Mouse (Mus musculus): Measurements from ENCODE around the gene Zc3h12d.
"Not testable (repeated sequence)": the region's sequence is repeated elsewhere in the genome, so short reads cannot be mapped to it uniquely, and the experiment has no call there.

The Zc3h12d gene

GRCm38 (mm10) chr10:7870571-7871315 is 38.5 kb downstream of the Zc3h12d start:
- DNase-seq (ENCODE audit: low read depth, low spot score), result no peak

GRCm38 (mm10) chr10:7871381-7872020 is 39.2 kb downstream of the Zc3h12d start:
- no peak for DNase-seq (ENCODE audit: low read depth, low spot score)

DNA sequence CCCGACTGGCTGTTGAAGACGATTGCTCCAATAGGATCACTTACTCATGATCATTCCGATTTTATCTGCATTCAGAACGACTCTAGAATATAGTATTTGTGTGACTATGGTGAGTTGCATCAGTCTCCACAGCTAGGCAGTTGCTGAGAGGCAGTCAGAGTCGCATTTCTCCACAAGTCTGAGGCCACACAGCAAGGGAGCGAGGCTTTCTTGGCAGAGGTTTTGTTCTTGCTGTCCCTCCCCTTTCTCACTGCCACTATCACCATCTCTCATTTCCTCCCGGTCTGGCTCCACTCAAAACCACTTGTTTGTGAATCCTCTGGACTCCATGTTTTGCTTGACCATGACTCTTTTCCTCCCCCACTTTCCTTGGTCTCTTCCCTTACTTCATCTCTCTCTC is 41.9 kb downstream of the Zc3h12d start:
- no peak for DNase-seq (ENCODE audit: low read depth, low spot score)

DNA sequence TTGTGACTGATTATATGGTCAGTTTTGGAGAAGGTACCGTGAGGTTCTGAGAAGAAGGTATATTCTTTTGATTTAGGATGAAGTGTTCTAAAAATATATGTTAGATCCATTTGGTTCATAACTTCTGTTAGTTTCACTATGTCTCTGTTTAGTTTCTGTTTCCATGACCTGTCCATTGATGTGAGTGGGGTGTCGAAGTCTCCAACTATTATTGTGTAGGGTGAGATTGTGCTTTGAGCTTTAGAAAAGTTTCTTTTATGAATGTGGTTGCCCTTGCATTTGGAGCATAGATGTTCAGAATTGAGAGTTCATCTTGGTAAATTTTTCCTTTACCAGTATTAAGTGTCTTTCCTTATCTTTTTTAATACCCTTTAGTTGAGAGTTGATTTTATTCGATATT is 48.0 kb downstream of the Zc3h12d start:
- not testable (repeated sequence) for DNase-seq (ENCODE audit: low read depth, low spot score)

GRCm38 (mm10) chr10:7881971-7882370 is 49.7 kb downstream of the Zc3h12d start:
- no peak for DNase-seq (ENCODE audit: low read depth, low spot score)

- DNase-seq (ENCODE audit: low read depth, low spot score), result peak; percentile 26
Observed at GRCm38 (mm10) chr10:7883524-7883923, 51.3 kb downstream of the Zc3h12d start.

DNA sequence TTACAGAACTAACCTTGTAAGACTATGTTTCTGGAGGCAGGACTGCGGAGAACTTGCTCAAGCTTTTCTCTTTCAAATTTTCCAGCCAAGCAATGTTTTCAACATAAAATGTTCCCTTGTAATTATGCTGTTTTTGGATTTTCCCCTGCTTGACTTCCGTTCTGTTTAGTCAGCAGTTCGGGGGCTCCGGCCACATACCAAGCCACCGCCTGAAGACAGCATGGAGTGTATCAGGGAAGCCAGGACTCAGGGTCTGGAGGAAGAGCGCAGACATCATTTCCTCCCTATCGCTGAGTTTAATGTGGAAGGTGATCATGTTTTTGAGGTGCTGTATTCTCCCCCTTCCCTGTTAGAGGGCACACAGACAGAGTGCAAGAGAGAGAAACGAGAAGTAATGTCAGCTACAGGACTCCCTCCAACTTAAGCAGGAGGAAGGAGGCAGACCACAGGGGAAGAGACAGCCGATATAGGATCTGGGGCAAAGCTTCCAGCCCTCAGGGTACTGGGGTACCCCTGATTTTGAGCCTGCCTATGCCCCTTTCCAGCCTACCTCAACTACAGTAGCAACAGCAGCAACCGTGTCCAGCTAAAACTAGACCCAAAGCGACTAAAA is 56.1 kb downstream of the Zc3h12d start:
- DNase-seq (ENCODE audit: low read depth, low spot score), result no peak

- no peak for DNase-seq (ENCODE audit: low read depth, low spot score)
Observed at GRCm38 (mm10) chr10:7900719-7901627, 68.7 kb downstream of the Zc3h12d start.

- no peak for DNase-seq (ENCODE audit: low read depth, low spot score)
Observed at GRCm38 (mm10) chr10:7904157-7904556, 71.9 kb downstream of the Zc3h12d start.

DNA sequence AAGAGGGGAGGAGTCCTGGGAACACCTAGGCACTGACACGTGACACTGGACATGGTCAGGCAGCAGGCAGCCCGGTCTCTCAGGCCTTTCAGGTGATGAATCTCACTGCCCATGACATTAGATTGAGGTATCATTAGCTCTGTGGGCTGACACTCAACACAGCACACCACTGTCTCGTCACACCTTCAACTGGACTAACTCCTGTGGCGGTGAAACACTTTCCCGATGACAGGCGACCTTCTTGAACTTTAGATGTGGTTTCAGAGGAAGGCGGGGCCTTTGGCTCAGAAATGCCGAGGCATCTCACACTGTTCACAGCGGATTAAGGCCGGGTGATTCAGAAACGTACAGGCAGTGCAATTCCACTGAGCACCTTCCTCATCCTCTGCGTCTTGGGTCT is 74.9 kb downstream of the Zc3h12d start:
- DNase-seq (ENCODE audit: low read depth, low spot score), result no peak

GRCm38 (mm10) chr10:7911268-7911667 is 79.0 kb downstream of the Zc3h12d start:
- no peak for DNase-seq (ENCODE audit: low read depth, low spot score)

Data from brain, embryonic 18.5 days (tissue).